Mouse (Mus musculus) layer of hippocampus, adult 9-11 months (tissue): ENCODE data around the gene Nrp2.

Experiments used
- DNase-seq: peaks from one replicate; pipeline ENCODE4 v3.0.0; 2022

The Nrp2 gene

DNA sequence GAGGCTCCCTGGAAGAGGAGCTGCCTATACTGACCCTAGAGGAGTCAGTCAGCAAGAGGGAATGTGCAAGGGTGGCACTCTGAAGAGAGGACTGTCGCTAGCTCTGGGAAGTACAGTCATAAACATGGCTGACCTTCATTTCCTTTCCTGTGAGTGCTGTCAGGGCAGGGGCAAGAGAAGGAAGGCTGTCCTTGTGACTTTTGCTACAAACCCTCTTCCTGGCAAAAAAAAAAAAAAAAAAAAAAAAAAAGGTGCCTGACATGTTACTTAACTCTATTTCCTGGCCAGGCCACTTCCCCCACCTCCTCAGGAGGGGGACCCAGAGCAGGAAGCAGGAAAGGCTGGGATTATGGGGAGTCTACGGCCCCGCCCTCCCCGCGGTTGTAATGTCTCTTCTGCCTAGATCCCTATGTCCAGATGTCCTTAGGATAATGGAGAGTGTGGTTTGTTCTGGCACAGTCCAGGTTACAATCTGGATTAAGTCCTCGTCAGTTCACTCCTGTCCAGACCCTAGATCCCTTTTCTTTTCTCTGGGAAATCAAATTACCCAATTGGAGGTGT lies 21.5 kb downstream of the Nrp2 start:
- no peak for DNase-seq

DNA sequence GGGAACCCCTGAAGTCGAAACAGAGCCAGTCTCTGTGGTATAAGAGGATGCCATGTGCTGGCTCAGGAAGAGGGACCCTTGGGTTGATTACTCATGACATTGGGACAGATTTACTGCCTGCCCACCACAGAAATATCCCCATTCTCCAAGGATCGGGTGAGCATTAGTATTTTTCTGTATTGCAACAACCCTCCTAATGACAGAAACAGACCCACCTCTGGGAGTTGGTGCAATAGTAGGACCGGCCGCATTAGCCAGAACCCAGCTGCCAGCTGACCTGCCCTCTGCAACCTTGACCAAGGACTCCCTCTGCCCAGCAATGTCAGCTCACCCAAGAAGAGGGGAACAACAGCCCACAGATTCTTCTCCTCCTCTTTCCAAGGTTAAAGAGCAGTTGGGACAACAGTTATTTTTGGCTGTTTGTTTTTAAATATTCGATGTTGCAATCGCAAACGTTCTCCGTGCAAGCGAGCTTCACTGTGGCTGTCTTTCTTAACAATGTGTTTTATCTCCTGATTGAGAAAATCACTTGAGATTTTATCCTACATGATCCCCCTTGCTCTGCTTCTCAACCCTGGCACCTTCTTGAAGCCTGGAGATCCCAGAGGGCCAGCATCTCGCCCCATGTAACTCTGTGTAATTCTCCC lies 22.1 kb downstream of the Nrp2 start:
- no peak for DNase-seq

DNA sequence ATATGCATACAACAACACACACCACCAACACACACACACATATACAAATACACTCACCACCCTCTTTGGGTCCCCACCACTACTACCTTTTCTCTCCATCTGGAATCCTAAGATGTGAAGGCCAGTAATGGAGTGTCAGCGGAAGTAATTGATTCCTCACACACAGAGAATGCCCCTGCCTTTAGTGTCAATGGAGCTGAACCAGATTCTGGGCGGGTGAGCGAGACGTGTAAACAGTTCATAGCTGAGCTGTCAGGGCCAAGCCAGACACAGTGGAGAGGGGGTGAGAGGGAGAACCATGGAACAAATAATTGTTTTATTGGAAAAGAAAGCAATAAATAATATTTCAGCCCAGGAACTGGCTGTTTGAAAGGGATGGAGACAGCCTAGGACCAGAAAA lies 24.1 kb downstream of the Nrp2 start:
- DNase-seq: no peak

GRCm38 (mm10) chr1:62728421-62728820 lies 25.3 kb downstream of the Nrp2 start:
- DNase-seq: no peak

DNA sequence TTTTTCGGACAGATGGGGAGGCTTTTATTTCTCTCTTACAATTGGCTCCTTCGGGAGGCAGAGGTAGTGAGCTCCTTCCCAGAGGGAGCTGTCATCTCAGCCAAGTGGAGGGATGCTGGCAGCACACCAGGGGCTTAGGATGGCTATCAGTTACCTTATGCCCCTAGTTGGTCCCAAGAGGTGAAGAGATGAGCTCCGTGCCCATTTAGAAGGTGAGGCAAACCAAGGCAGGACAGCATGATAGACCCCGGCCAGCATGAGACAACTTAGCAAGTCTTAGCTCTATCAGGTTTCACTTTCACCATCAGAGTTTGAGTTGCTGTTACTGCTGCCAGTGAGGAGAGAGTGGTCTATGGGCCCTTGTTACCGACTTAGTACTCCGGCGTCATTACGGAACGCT lies 25.8 kb downstream of the Nrp2 start:
- DNase-seq: no peak

- no peak for DNase-seq
These were observed 26.5 kb downstream of the Nrp2 start for GRCm38 (mm10) chr1:62729345-62730150.

GRCm38 (mm10) chr1:62732036-62732435 lies 29.0 kb downstream of the Nrp2 start:
- DNase-seq: no peak

GRCm38 (mm10) chr1:62734420-62734931 lies 31.4 kb downstream of the Nrp2 start:
- no peak for DNase-seq

DNA sequence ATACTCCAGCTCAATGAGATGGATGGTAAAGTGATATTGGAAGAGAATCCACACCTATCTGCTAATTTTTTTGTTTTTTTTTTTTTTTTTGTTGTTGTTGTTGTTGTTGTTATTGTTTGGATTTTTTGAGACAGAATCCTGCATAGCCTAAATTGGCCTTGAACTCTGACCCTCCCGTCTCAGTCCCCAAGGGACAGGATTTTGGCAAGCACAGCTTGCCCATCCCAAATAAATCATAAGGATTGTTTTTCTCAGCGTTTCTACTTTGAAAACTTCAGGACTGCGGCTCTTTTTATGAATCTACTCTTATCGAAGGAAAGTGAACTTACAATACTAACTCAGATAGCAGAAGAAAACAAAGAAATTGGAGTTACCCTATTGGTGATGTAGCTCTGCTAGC lies 31.9 kb downstream of the Nrp2 start:
- DNase-seq: no peak

DNA sequence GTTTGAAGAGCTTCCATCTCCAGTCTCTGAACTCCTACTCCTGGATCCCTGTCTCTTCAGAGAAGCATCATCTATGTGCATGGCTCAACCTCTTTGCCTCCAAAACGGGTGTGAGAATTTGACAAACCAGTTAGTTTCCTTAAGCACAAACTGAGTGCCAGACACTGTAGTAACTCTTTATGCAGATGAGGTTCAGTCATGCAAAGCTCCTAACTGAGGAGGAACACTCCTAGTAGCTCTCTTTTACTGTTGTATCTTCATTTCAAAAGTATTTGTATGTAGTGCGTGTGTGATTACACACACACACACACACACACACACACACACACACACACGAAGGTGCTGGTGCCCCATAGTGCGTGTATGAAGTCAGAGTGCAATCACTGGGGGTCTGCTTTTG lies 32.8 kb downstream of the Nrp2 start:
- DNase-seq: no peak

DNA sequence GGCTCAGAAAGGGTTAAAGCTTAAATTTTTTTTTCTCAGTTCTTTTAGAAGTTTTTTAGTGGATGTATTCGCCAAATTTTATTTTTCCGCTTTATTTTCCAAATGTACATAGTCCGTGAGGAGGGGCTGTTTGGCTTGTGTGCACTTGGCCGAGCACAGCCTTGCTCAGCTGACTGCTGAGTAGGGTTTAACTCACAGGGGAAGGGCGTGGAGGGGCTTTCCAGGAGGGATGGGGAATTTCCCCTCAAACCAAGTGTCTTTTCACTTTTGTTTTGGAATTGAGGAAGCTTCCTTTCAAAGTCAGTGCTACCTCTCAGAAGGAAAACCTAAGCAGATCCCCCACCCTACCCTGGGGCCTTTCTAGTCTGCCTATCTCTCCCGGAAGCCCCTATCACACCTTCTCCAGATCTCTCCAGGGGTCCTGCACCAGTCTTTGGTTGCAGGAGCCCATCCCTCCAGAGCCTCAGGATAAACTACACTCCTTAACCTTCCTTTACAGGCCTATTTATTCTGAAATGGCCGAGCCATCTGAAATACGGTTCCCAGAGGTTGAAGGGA lies 33.4 kb downstream of the Nrp2 start:
- no peak for DNase-seq

DNA sequence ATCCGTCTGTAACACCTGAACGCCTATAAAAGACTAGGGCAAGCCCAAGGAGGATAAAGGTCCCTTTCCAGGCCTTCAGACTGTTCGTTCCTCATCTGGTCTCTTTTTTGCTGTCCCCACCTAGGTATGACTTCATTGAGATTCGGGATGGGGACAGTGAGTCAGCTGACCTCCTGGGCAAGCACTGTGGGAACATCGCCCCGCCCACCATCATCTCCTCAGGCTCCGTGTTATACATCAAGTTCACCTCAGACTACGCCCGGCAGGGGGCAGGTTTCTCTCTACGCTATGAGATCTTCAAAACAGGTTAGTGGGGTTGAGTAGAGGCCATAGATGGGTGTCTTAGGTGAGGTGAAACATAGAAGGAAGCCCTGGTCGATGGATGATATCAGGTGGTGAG lies 35.1 kb downstream of the Nrp2 start:
- no peak for DNase-seq

DNA sequence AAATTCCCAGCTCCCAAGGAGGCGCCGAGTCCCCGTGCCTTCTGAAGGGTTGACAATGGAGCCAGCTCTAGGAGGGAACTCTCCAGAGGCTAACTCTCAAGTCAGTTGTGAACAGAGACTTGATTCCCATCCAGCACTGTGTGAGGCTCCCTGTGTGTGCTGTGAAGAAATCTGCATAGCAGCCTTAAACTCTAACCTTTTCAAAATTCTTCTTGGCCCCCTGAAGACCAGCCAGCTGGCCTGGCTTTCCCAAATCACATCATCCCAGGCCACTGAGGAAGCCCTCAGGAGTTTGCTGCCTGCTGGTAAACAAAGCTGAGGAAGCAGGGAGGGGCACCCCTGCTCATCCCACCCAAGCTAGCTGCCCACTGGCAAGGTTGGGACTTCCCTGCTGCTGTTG lies 39.0 kb downstream of the Nrp2 start:
- no peak for DNase-seq

- peak; percentile 57 for DNase-seq
These were observed 40.1 kb downstream of the Nrp2 start for GRCm38 (mm10) chr1:62743064-62743694.

- no peak for DNase-seq
These were observed 42.8 kb downstream of the Nrp2 start for GRCm38 (mm10) chr1:62745889-62746288.

GRCm38 (mm10) chr1:62747421-62748111 lies 44.5 kb downstream of the Nrp2 start:
- peak; percentile 53 for DNase-seq

- no peak for DNase-seq
These were observed 45.3 kb downstream of the Nrp2 start for GRCm38 (mm10) chr1:62748361-62748760.

- peak; percentile 79 for DNase-seq
These were observed 46.6 kb downstream of the Nrp2 start for GRCm38 (mm10) chr1:62749716-62750115.

GRCm38 (mm10) chr1:62750408-62751008 lies 47.4 kb downstream of the Nrp2 start:
- peak; percentile 63 for DNase-seq

DNA sequence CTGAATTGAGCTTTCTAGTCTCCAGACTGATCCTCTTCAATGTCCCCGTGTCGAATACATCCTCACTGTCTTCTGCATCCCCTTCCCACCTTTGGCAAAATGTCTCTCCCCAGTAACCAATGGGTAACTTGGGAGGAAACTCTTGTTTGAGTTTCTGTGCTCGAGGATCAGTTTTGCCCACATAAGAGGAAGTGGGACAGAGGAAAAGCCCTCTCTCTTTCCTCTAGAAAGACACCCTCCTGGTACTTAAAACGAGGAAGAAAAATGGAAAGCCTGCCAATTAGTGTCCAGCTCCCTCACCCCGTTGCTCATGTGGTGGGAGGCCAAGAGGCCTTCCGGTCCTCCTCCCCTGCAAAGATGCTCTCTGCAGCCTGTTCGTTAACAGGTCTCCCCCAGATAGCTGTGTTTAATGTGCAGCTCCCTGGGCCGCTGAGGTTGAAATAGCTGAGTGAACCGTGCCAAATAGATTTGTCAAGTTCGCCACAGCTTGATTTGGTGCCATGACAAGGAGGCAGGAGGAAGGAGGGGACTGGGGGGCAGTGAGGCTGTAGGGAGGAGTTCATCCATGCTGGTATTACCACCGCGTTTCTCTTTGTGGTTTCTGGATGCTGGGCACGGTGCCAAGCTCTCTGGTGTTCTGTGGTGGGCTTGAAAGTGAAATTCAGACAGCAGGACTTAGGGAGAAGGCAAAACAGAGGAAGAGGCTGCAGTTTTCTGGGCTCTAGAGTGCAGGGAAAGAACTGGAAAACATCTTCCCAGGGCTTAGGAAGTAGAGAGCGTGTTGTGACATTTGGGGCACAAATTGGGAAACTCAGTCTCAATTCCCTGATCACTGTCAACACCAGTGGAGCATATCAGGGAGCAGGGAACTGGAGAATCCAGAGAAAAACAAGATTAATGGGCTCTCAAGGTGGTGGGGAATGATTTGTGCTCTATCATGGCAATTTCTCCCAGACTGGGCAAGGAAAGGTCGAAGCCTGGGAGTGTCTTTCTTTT lies 48.2 kb downstream of the Nrp2 start:
- DNase-seq: no peak

DNA sequence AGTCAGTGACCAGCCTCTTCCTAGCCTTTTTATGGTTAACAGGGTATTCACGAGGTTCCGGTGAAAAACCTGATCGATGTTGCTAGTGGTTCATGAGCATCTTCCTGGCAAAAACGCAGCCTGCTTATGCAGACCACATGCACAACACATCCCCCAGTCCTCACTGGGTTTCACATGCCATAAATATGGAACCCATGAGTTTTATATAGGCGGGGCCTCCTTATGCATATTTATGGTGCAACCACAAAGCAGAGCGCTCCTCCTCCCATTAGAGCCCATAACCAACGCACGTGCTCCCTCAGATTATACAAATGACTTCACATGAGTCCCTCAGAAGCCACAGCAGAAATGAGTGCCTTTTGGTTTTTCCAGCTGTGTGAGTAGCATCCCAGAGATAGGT lies 49.0 kb downstream of the Nrp2 start:
- no peak for DNase-seq
